Mouse (Mus musculus) left cerebral cortex, adult 8-10 months (tissue): ENCODE data around the gene Zfp994. TPM values are rescaled to one million over a fixed set of nuclear protein-coding genes. Genes with fewer than 3 reads are reported as not detected.
"Not testable (repeated sequence)": the region's sequence is repeated elsewhere in the genome, so short reads cannot be mapped to it uniquely, and the experiment has no call there.

ENCODE experiments used
- DNase-seq, 2 experiments: peaks; one replicate each; pipeline ENCODE4 v3.0.0; 2022; ENCODE audit warnings: low spot score in 2 of 2
- total RNA-seq, 4 experiments: library from RNA; stranded (reverse); gene quantifications; 2 replicates each; pipeline ENCODE4 v1.2.4; 2022

Gene Zfp994
- total RNA-seq, result 1 to 10 TPM; 5.2 to 5.6 (median 5.4) TPM

DNA sequence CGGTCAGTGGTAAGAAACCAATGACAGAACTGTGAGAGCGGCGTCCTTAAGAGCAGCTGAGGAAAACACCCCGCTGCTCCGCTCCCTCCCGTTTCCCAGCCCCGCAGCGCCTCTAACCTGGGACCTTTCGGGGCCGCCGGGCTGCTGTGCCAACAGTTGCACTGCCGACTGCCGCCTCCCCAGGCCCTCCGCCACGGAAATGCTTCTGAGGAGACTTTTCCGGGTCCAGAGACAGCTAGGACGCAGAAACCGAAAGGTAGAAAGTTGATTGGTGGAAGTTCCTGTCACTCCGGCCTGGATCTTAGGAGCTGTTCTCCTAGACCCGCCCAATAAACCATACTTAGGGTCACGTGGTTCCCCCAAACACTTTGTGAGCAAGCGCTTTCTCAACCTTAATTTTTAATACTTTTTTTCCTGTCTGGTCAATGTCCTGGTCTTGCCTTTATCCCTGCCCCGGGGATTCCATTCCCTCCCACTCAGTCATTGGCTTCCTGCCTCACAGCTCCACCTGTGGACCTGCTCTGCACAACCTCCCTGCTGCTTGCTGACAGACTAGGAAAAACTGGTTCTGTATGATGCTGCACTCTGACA is at the start of gene Zfp994:
Gene Zfp994 (minus strand): TSS at position 195 of the 591 bp plus-strand sequence.
- DNase-seq, result peak; percentile 89 to 97

DNA sequence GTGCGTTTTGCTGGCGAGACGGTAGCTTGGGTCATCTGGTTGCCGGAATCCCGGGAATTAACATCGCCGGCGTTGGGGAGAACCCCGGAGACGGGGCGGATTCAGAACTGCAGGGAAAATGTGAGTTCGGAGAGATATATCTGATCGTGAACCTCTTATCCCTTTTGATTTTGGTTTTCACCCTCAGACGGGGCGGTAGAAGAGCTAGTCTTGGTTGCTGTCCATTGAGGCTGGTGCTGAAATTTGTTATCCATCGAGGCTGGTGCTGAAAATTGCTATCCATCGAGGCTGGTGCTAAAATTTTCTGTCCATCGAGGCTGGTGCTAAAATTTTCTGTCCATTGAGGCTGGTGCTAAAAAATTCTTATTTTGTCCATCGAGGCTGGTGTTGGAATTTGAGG is 5.3 kb upstream of the Zfp994 start:
- DNase-seq, result not testable (repeated sequence)

DNA sequence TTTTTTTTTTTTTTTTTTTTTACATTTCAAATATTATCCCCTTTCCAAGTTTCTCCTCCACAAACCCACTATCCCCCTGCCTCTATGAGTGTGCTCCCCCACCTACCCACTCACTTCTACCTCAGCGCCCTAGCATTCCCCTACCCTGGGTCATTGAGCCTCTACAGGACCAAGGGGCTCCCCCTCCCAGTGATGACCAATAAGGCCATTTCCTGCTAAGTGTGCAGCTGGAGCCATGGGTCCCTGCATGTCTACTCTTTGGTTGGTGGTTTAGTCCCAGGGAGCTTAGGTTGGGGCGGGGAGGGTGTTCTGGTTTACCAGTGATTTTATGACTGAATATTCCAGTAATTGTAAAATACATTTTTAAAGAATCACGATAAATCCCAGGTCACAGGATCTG is 401 bp downstream of the Zfp994 start:
- peak in 1 of 2 experiments; percentile 2 for DNase-seq

DNA sequence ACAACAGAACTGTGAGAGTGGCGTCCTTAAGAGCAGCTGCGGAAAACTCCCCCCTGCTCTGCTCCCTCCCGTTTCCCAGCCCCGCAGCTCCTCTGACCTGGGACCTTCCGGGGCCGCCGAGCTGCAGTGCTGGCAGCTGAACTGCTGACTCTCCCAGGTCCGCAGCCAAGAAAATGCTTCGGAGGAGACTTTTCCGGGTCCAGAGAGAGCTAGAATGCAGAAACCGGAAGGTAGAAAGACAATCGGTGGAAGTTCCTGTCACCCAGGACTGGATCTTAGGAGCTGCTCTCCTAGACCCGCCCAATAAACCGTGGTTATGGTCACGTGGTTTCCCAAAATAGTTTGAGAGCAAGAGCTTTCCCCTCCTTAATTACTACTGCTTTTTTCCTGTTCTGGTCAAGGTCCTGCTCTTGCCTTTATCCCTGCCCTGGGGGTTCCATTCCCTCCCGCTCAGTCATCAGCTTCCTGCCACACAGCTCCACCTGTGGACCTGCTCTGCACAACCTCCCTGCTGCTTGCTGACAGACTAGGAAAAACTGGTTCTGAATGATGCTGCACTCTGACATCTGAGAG is 59.6 kb downstream of the Zfp994 start, which contains the start of gene Zfp947:
Gene Zfp947 (minus strand): TSS at position 469 of the 573 bp plus-strand sequence.
- peak; percentile 5 to 7 for DNase-seq

DNA sequence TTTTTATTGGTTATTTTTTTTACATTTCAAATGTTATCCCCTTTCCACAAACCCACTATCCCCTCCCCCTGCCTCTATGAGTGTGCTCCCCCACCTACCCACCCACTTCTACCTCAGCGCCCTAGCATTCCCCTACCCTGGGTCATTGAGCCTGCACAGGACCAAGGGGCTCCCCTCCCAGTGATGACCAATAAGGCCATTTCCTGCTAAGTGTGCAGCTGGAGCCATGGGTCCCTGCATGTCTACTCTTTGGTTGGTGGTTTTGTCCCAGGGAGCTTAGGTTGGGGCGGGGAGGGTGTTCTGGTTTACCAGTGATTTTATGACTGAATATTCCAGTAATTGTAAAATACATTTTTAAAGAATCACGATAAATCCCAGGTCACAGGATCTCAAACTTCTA is 60.1 kb downstream of the Zfp994 start:
- DNase-seq, result not testable (repeated sequence)

DNA sequence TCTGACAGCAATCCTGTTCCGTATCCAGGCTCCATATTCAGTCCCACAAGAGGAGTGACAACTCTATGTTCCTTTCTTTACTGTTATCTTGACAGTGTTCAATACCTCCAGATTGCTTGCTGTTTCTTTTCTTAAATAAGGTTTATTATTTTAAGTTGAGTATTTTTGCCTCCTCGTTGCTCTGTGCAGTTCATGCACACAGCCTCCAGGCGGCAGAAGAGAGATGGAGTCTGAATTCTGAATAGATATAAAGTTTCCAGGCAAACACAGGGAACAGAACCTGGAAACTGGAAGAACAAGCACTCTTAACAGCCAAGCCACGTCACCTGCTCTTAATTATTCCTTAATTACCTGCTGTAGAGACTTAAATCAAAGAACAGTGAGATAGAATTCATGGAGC is 71.5 kb downstream of the Zfp994 start:
- not testable (repeated sequence) for DNase-seq

Other genes starting within 250 kb of the Zfp994 start
- under 1 TPM; 0.56 to 0.91 (median 0.81) TPM for gene Zfp947, start 59.4 kb downstream of the Zfp994 start, total RNA-seq
- 10 to 100 TPM; 10.1 to 13.4 (median 12.3) TPM for gene CT030661.1, start 89.2 kb upstream of the Zfp994 start, total RNA-seq
- 10 to 100 TPM in 1 of 4 experiments, 1 to 10 TPM in 3; 8.2 to 10.4 (median 8.9) TPM for gene Zfp944, start 135.8 kb upstream of the Zfp994 start, total RNA-seq
- 10 to 100 TPM in 2 of 4 experiments, 1 to 10 TPM in 2; 9.0 to 10.8 (median 10.0) TPM for gene Zfp758, start 135.8 kb upstream of the Zfp994 start, total RNA-seq
- 10 to 100 TPM; 11.6 to 15.9 (median 13.1) TPM for gene Zfp946, start 198.6 kb upstream of the Zfp994 start, total RNA-seq